Mouse (Mus musculus): ENCODE results near the gene Fam102a.

- TF ChIP-seq CTCF (IDR thresholded peaks at IDR 0.05; ENCODE audit: low read depth, low read length) (no peak), GATA1 (IDR thresholded peaks at IDR 0.05; ENCODE audit: borderline replicate concordance, low read length) (no peak), TAL1 (conservative IDR thresholded peaks at IDR 0.05; ENCODE audit: low read depth, low read length) (no peak), POLR2AphosphoS5 (IDR thresholded peaks at IDR 0.05; ENCODE audit: insufficient replicate concordance, low read depth, low read length) (no peak), GATA2 (IDR thresholded peaks at IDR 0.05; ENCODE audit: borderline replicate concordance, low read depth, low read length) (no peak)
Measured at GRCm38 (mm10) chr2:32570698-32571494, 35.8 kb downstream of the Fam102a start, which contains the start of gene Dpm2.

All from G1E (cell line).